Mouse (Mus musculus): Measurements from ENCODE around the gene Zfp62. TPM values are rescaled to one million over a fixed set of nuclear protein-coding genes. Genes with fewer than 3 reads are reported as not detected.

Gene Zfp62
- polyA plus RNA-seq, 1 experiment from 2014 or later: 8.8 TPM

DNA sequence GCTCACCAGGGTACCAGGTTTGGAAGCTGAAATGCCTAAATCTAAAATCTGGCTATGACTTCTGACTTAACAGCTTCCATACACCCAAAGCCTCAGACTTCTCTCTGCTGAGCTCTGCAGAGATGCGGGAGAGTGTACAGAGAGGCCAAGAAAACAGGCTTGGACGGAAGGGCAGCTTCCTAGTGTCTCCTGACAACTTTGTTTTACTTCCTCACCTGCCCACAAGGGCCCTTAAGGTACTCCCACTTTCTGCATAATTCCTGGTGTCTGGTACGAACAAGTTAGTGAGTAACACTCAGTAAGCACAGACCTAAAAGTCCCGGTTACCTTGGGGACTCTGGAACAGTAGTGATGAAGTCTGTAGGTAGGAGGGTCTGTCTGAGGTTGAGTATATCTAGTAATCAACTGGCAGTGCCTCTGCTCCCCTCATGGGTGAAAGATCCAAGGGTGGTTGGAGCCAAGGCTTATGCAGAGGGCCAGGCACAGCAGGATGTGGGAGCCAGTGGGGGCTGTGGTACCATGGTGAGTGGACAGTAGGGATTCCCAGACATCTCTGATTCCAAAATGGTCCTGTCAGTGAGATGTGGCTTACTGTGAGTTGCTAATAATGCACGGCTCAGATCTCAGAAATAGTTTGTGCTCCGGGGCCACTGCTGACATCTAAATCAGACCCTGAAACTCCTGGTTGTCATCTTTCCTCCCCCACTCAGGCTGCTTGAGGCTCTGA, 46.0 kb downstream of the Zfp62 start:
- H3K4me1 ChIP-seq (ENCODE audit: insufficient read depth): peaks cover 83% of the 10 kb centered on the region
- peak overlapping the region; percentile 92 for H3K9ac ChIP-seq (replicated peaks)

DNA sequence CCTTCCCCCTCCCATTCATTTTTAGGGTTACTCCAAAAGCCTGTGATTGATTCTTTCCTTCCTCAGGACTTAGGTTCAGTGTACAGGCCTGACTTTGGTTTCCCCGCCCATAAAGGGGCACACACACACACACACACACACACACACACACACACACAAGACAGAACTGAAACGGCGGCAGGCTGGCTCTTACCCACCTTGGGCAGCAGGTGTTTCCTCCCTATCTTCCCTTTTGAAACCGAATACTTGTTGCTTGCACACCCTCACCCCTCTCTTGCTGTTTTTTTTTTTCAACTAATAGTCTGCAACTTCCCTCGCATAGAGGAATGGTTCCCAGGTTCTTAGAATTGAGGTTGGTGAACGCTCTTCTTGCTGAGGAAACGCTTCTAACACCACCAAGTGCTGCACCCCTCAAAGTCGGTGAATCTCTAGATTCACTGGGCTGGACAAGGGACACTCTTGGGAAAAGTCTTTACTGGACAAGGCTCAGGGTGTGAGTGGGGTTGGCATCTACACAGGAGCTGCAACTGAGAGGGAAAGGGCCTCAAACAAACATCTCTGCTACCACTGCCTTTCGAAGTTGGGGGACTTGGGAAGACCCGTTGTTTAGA, 46.8 kb downstream of the Zfp62 start:
- 7% methylated on average over 10 of the region's 10 CpGs for WGBS (ENCODE audit: insufficient replicate concordance)
- Histone ChIP-seq H3K4me3 (ENCODE audit: low read depth, low read length) (peak overlapping the region; percentile 80), H3K27me3 (ENCODE audit: insufficient read depth, low read length) (no peaks in the 10 kb centered on the region), H3K9me3 (ENCODE audit: low read length) (no peaks in the 10 kb centered on the region), H3K4me1 (ENCODE audit: insufficient read depth) (peaks cover 76% of the 10 kb centered on the region), H3K27ac (ENCODE audit: low read depth) (peak overlapping the region; percentile 98), H3K9ac (replicated peaks) (peak overlapping the region; percentile 92), H3K36me3 (replicated peaks; ENCODE audit: insufficient read depth, low read length) (peaks cover 26% of the 10 kb centered on the region), H3K4me2 (ENCODE audit: low read depth, low read length) (peak overlapping the region; percentile 95)
- peak; percentile 2; the same call in 1 of the 2 replicates for ATAC-seq
- DNase-seq: peak; percentile 65
- TF ChIP-seq EP300 (IDR thresholded peaks at IDR 0.05; ENCODE audit: low read depth): 0 out of 2 replicates have a peak, but pooled peaks have one; percentile 22
- TF ChIP-seq CTCF (IDR thresholded peaks at IDR 0.05; ENCODE audit: low read depth): no peak

More for the DNA sequence above, 46.0 kb downstream of the Zfp62 start:
- no peak for DNase-seq
- Histone ChIP-seq H3K9me3 (ENCODE audit: low read length) (no peaks in the 10 kb centered on the region), H3K27ac (ENCODE audit: low read depth) (peak overlapping the region; percentile 98), H3K4me2 (ENCODE audit: low read depth, low read length) (peak overlapping the region; percentile 95), H3K4me3 (ENCODE audit: low read depth, low read length) (no peak overlapping the region), H3K36me3 (replicated peaks; ENCODE audit: insufficient read depth, low read length) (peaks cover 18% of the 10 kb centered on the region), H3K27me3 (ENCODE audit: insufficient read depth, low read length) (no peaks in the 10 kb centered on the region)
- 43% methylated on average over 6 of the region's 6 CpGs for WGBS (ENCODE audit: insufficient replicate concordance)
- no peak for TF ChIP-seq EP300 (IDR thresholded peaks at IDR 0.05; ENCODE audit: low read depth)
- TF ChIP-seq CTCF (IDR thresholded peaks at IDR 0.05; ENCODE audit: low read depth): no peak
- no peak for ATAC-seq

DNA sequence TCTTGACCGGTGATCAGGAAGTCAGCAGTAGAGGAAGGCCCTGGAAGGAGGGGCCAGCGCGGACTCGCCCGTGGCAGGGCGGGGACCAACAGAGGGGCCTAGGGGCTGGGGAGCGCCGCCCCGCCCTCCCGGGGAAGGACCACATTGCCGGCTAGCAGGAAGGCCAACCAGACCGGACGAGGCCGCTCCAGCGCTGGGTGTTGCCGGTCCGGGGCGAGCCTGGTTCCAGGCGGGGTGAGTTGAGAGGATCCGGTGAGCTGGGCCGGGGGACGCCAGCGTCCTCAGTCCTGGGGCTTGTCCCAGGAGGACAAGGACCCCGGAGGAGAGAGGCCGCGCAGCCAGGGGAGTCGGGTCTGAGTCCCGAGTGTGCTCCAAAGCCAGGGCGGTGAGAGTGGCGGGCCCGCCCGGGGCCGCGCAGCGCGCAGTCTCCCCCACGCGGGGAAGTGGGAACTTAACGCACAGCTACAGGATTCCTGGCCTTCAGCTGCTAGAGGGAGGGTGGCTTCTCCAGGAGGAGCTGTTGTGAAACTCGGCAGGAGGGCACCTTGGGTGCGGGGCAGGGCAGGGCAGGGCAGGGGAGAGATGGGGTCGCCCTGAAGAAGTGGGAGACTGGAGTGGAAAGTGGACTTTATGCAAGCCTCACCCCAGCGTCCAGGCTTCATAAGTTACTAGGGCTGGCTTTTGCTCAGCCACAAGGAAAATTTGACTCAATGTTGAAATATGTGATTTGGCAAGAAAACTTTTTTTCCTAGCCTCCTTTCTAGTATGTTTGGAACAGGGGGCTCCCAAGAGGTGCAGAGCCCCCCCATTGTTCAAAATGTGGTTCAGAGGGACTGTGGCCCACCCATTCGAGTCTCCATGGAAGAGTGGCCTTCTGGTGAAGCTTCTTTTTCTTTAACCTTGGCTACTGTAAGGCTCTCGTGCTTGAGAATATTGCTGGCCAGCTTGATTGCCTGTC, 47.6 kb downstream of the Zfp62 start:
- peak; percentile 90 for DNase-seq
- ATAC-seq: peak; percentile 87
- Histone ChIP-seq H3K9ac (replicated peaks) (peak overlapping the region; percentile 92), H3K4me2 (ENCODE audit: low read depth, low read length) (peak overlapping the region; percentile 95), H3K27me3 (ENCODE audit: insufficient read depth, low read length) (no peaks in the 10 kb centered on the region), H3K36me3 (replicated peaks; ENCODE audit: insufficient read depth, low read length) (peaks cover 34% of the 10 kb centered on the region), H3K9me3 (ENCODE audit: low read length) (no peaks in the 10 kb centered on the region), H3K4me3 (ENCODE audit: low read depth, low read length) (peak overlapping the region; percentile 80), H3K4me1 (ENCODE audit: insufficient read depth) (peaks cover 69% of the 10 kb centered on the region), H3K27ac (ENCODE audit: low read depth) (peak overlapping the region; percentile 98)
- TF ChIP-seq CTCF (IDR thresholded peaks at IDR 0.05; ENCODE audit: low read depth): peak; percentile 59
- TF ChIP-seq EP300 (IDR thresholded peaks at IDR 0.05; ENCODE audit: low read depth): no peak
- WGBS (ENCODE audit: insufficient replicate concordance): 1% methylated on average over 39 of the region's 45 CpGs

DNA sequence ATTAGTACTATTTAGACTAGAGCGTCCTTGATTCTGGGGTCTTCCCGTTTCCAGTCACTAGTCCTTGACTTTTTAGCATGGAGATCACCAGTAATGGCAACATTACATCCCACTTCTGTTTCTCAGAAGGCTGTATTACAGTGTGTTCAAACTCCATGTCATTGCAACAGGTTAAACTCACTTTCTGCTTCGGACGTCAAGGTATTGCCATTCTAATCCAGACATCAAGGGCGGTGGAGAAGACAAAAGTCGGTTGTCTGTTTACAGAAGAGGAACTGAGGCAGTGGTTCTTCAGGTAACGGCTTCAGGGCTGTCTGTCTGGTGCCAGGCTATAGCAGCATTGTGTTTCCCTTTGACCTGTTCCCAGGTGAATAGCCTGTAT, 48.3 kb downstream of the Zfp62 start:
- Histone ChIP-seq H3K9ac (replicated peaks) (peak overlapping the region; percentile 92), H3K9me3 (ENCODE audit: low read length) (no peaks in the 10 kb centered on the region), H3K4me1 (ENCODE audit: insufficient read depth) (peaks cover 62% of the 10 kb centered on the region), H3K4me3 (ENCODE audit: low read depth, low read length) (peak overlapping the region; percentile 80), H3K27me3 (ENCODE audit: insufficient read depth, low read length) (no peaks in the 10 kb centered on the region), H3K36me3 (replicated peaks; ENCODE audit: insufficient read depth, low read length) (peaks cover 41% of the 10 kb centered on the region), H3K4me2 (ENCODE audit: low read depth, low read length) (peak overlapping the region; percentile 95), H3K27ac (ENCODE audit: low read depth) (peak overlapping the region; percentile 98)
- no peak for TF ChIP-seq CTCF (IDR thresholded peaks at IDR 0.05; ENCODE audit: low read depth)
- TF ChIP-seq EP300 (IDR thresholded peaks at IDR 0.05; ENCODE audit: low read depth): no peak
- WGBS (ENCODE audit: insufficient replicate concordance): 16% methylated on average over 7 of the region's 7 CpGs
- DNase-seq (no peak), ATAC-seq (no peak)

DNA sequence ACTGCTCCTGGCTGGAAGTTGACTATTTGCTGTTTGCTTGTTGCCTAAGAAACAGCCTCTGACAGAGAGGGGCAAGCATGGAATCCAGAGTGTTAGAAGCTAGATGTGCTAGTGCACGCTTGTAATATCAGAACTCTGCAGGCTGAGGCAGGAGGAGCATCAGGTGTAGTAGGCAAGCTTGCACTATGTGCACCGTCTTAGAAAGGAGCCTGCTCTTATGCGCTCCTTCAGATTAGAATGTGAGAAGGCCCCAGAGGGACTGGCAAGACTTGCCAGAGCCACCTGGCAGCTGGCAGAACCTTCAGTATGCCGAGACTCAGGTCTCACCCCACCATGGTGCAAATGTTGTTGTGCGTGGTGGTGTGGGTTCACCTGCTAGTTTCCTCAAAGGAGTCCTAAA, 49.0 kb downstream of the Zfp62 start:
- Histone ChIP-seq H3K4me3 (ENCODE audit: low read depth, low read length) (peak overlapping the region; percentile 80), H3K4me1 (ENCODE audit: insufficient read depth) (peaks cover 58% of the 10 kb centered on the region), H3K36me3 (replicated peaks; ENCODE audit: insufficient read depth, low read length) (peaks cover 47% of the 10 kb centered on the region), H3K4me2 (ENCODE audit: low read depth, low read length) (peak overlapping the region; percentile 95), H3K27ac (ENCODE audit: low read depth) (peak overlapping the region; percentile 98), H3K9ac (replicated peaks) (peak overlapping the region; percentile 92), H3K9me3 (ENCODE audit: low read length) (no peaks in the 10 kb centered on the region), H3K27me3 (ENCODE audit: insufficient read depth, low read length) (no peaks in the 10 kb centered on the region)
- WGBS (ENCODE audit: insufficient replicate concordance): 54% methylated on average over 5 of the region's 5 CpGs
- TF ChIP-seq EP300 (IDR thresholded peaks at IDR 0.05; ENCODE audit: low read depth) (no peak), CTCF (IDR thresholded peaks at IDR 0.05; ENCODE audit: low read depth) (no peak)
- ATAC-seq (no peak), DNase-seq (no peak)
